Mouse (Mus musculus) liver, embryonic 14.5 days (tissue): ENCODE measurements around the gene Cenpb.

Experiments used
- CTCF ChIP-seq: IDR thresholded peaks from 2 replicates; pipeline ENCODE4 v1.5.1; 2016; ENCODE audit warnings: antibody characterized with exemption, low read depth, control low read depth
- EP300 ChIP-seq: IDR thresholded peaks from 2 replicates; pipeline ENCODE4 v1.6.1; 2016; ENCODE audit warnings: antibody characterized with exemption, low read depth

DNA sequence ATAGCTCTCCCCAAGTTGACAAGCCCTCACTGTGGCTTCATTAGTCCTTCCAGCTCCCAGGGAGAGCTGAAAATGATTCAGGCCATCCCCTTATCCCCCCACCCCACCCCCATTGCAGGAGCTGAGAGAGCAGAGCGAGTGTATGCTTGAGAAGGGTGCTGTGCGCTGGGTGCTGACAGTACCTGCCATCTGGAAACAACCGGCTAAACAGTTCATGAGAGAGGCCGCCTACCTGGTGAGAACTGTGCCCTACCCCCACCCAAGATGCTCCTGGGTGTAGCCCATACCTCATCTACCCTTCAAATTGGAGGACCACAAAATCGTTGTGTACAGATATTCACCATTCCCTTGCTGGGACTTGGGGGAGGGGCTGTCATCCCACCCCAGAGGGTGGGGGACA, 40.6 kb downstream of the Cenpb start:
- TF ChIP-seq EP300 (no peak), CTCF (no peak)
